Mouse (Mus musculus) olfactory bulb, adult 2 months (tissue): ENCODE data around the gene Smad9. TPM values are rescaled to one million over a fixed set of nuclear protein-coding genes. Genes with fewer than 3 reads are reported as not detected.

Source experiments
- H3K27ac ChIP-seq: fragments of 200-500 bp; 2 replicates; pipeline ENCODE4 v1.5.1; 2012; ENCODE audit warnings: low read depth, low read length; ENCODE audit not compliant: insufficient read depth
- H3K4me1 ChIP-seq: fragments of 200-500 bp; 2 replicates; pipeline ENCODE4 v1.6.1; 2012; ENCODE audit warnings: low read length; ENCODE audit not compliant: control insufficient read depth, insufficient read depth
- H3K4me3 ChIP-seq: fragments of 200-500 bp; 2 replicates; pipeline ENCODE4 v1.5.1; 2012; ENCODE audit warnings: mild to moderate bottlenecking, low read depth, low read length, moderate library complexity; ENCODE audit not compliant: insufficient read depth
- CTCF ChIP-seq: fragments of 200-500 bp; IDR thresholded peaks from 2 replicates; pipeline ENCODE4 v1.5.1; 2012; ENCODE audit warnings: low read depth, mild to moderate bottlenecking, low read length, moderate library complexity; ENCODE audit not compliant: insufficient read depth
- POLR2A ChIP-seq: fragments of 200-500 bp; IDR thresholded peaks from 2 replicates; pipeline ENCODE4 v1.6.1; 2012; ENCODE audit warnings: mild to moderate bottlenecking, low read depth, low read length, moderate library complexity; ENCODE audit not compliant: insufficient read depth
- WGBS: fragments of 180-500 bp; shearing (Covaris S2); methylation state at CpG from one replicate; pipeline ENCODE4 v1.1.7; 2018; 5-methylcytosine and 5-hydroxymethylcytosine counted together
- polyA plus RNA-seq: library from polyadenylated mRNA; stranded (reverse); fragments of >200 nt; gene quantifications from 2 replicates; pipeline ENCODE4 v1.2.4, GENCODE M21; 2012; ENCODE audit warnings: low replicate concordance; ENCODE audit not compliant: missing spikeins, insufficient read depth, insufficient read length

The Smad9 gene
- polyA plus RNA-seq, 1 experiment: not detected

GRCm38 (mm10) chr3:54728100-54728499, 27.3 kb upstream of the Smad9 start:
- H3K4me1 ChIP-seq: no peaks in the 10 kb centered on the region
- TF ChIP-seq POLR2A (no peak), CTCF (no peak)
- 92% methylated on average over 6 of the region's 6 CpGs for WGBS
- no peak overlapping the region for H3K4me3 ChIP-seq
- H3K27ac ChIP-seq: no peak overlapping the region

DNA sequence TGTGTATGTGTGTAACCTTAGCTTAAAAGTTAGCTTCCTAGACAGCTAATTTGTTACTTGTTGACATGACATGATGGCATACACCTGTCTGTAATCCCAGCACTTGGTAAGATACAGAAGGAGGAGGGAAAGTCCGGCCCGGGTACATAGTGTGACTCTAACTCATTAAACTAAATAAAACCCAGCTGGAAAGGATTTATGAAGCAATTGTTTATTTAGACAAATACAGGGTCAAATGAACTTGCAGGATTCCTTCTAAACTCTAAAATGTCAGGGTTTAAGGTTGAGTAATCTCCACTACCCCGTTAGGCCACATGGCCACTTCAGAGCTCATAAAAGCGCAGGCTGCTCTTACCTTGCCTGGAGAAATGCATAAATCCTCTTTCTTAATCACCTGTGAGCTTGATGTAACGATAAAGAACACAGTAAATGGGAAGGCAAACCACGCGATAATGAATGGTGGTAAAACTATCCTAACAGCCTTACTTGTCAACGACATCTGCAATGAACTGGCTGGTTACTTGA, 23.7 kb upstream of the Smad9 start:
- TF ChIP-seq POLR2A (no peak), CTCF (no peak)
- Histone ChIP-seq H3K4me3 (no peak overlapping the region), H3K27ac (no peak overlapping the region), H3K4me1 (peaks cover 3% of the 10 kb centered on the region; the same call in 1 of the 2 replicates)
- 87% methylated on average over 8 of the region's 8 CpGs for WGBS

GRCm38 (mm10) chr3:54732371-54732770, 23.0 kb upstream of the Smad9 start:
- 93% methylated on average over 4 of the region's 4 CpGs for WGBS

GRCm38 (mm10) chr3:54734411-54735246, 20.8 kb upstream of the Smad9 start:
- no peak for TF ChIP-seq CTCF
- TF ChIP-seq POLR2A: peak; percentile 99
- Histone ChIP-seq H3K4me1 (peaks cover 3% of the 10 kb centered on the region; the same call in 1 of the 2 replicates), H3K27ac (peak overlapping the region; percentile 94), H3K4me3 (peak overlapping the region; percentile 64)
- WGBS: under 1% methylated on average over 84 of the region's 84 CpGs

More at GRCm38 (mm10) chr3:54732371-54732770, 23.0 kb upstream of the Smad9 start:
- TF ChIP-seq CTCF (no peak), POLR2A (no peak)
- Histone ChIP-seq H3K4me3 (no peak overlapping the region), H3K4me1 (peaks cover 3% of the 10 kb centered on the region; the same call in 1 of the 2 replicates), H3K27ac (no peak overlapping the region)

DNA sequence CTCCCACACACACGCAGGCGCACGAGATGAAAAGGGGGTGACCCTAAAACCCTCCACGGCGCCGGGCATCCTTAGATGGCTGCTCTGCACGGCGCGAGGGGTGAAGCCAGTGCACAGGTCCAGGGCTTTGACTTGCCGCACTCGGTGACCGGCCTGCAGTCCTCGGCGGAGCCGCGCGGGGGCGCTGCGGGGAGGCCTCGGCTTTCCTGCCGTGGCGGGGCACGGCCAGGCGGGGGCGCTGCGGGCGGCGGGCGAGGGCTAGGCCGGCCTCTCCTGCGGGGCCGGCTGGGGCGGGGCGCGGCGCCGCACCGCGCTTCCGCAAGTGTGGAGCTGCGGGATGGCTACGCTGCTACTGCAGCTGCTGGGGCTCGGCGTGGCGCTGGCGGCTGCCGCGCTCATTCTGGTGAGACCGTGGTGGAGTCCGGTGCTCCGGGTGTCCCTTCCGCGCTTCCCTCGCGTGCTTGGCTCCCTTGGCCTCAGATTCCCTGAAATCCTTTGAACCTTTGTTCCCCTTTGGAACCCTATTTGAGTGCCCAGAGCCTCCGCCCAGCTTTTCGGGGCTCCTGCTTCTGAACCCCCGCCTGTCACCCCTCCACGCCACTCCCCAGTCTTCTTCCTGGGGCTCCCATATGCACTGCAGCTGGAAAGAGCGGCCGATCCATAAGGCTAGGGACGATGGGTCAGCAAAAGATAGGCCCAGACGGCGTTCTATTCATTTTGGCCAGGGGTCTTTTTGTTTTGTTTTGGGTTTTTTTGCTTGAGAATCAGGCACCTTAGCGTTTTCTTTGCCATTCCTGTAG, 19.9 kb upstream of the Smad9 start, which contains the start of the genes Exosc8 and Alg5:
Gene Exosc8, minus strand, starts transcription at position 147 of the 800 bp plus-strand sequence.
Gene Alg5, plus strand, starts transcription at position 293 of the 800 bp plus-strand sequence.
- under 1% methylated on average over 64 of the region's 65 CpGs for WGBS
- Histone ChIP-seq H3K27ac (peak within 1 kb of the TSS; percentile 94), H3K4me1 (peaks cover 3% of the 10 kb centered on the region; the same call in 1 of the 2 replicates), H3K4me3 (peak within 1 kb of the TSS; percentile 64)
- TF ChIP-seq POLR2A: no peak; the same call in 1 of the 2 replicates
- TF ChIP-seq CTCF: peak; percentile 100

DNA sequence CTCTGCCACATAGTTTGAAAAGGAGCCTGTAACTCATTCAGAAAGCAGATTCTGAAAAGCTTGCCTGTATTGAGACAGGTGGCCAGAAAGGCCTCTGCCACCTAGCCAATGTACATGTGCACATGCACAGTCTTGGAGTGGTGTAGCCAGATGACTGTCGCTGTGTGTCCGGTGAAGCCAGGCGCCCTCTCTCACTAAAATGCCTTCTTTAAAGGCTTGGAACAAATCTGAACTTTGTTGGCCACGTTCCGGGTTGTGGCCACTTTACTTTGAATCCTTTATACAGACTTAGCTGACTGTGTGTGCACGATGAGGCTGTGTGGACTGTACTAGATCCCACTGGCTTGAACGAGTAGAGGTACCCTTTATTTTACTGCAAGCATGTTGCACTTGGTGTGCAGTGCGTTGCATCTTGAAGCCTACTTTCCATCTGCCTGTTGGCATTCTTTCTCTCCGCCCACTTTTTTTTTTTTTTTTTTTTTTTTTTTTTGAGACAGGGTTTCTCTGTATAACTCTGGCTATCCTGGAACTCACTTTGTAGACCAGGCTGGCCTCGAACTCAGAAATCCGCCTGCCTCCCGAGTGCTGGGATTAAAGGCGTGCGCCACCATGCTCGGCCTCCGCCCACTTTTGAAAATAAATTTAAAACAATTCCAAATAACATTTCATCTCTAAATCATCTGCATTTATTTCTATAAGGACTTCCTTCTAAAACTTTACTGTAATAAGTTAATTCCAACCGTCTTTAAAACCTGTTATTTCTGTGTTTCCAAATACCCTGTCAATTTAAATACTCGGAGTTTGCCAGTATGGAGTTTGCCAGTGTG, 19.1 kb upstream of the Smad9 start:
- 45% methylated on average over 18 of the region's 18 CpGs for WGBS

DNA sequence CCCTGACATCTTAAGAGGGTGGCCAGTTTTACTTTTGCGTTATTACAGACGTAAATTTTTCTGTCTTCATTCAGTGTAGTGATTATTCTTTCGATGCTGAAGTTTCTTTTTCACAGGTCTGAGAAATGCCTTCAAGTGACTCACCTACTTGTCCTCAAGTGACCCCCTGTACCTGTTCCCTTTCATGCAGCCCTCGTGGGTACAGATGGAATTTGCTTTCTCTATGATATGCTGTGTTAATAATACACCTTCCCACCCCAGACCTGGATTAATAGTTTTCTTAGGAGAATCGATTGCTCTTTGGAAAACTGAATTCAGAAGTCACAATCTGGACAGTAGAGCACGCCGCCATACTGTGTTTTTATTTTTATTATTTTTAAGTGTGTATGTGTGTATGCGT, 18.1 kb upstream of the Smad9 start:
- TF ChIP-seq CTCF (no peak), POLR2A (no peak)
- Histone ChIP-seq H3K4me1 (peaks cover 3% of the 10 kb centered on the region; the same call in 1 of the 2 replicates), H3K27ac (no peak overlapping the region), H3K4me3 (no peak overlapping the region)
- WGBS: 95% methylated on average over 8 of the region's 8 CpGs

More for the DNA sequence above, 19.1 kb upstream of the Smad9 start:
- TF ChIP-seq POLR2A: no peak
- no peak for TF ChIP-seq CTCF
- Histone ChIP-seq H3K4me3 (peak overlapping the region; percentile 64), H3K27ac (no peak overlapping the region), H3K4me1 (peaks cover 3% of the 10 kb centered on the region; the same call in 1 of the 2 replicates)

DNA sequence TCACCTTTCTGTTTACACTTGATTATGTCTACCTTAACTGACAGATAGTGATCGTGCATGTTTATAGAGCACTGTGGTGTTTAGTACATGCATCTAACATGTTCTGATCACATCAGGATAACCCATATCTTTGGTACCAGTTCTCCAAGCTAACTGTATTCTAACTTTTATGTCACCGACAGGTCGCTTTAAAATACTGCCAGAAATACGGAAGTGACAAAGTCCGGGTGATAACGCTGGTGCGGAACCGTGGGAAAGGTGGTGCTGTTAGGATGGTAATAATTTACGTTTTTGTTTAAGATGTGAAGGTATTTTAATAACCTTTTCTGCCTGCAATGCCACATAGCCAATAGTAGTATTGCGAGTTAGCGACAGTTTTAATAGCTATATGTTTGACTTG, 13.4 kb upstream of the Smad9 start:
- WGBS: 99% methylated on average over 11 of the region's 11 CpGs
- H3K4me1 ChIP-seq: no peaks in the 10 kb centered on the region
- no peak for TF ChIP-seq CTCF
- TF ChIP-seq POLR2A: no peak

More for the DNA sequence above, 13.4 kb upstream of the Smad9 start:
- H3K27ac ChIP-seq: no peak overlapping the region
- no peak overlapping the region for H3K4me3 ChIP-seq
